Mouse (Mus musculus): ENCODE measurements around the gene Retsat. TPM values are rescaled to one million over a fixed set of nuclear protein-coding genes. Genes with fewer than 3 reads are reported as not detected.

Retsat gene
- polyA plus RNA-seq, 1 experiment = 14.9 TPM

GRCm38 (mm10) chr6:72552171-72553078 lies 45.9 kb upstream of the Retsat start:
- peak overlapping the region; percentile 50 for H3K4me3 ChIP-seq
- no peaks in the 10 kb centered on the region for H3K27me3 ChIP-seq (ENCODE audit: control insufficient read depth, insufficient read depth, insufficient read length)
- H3K79me2 ChIP-seq (ENCODE audit: control insufficient read depth, insufficient read depth) = peaks cover 33% of the 10 kb centered on the region
- peaks cover 6% of the 10 kb centered on the region for H3K36me3 ChIP-seq (ENCODE audit: control insufficient read depth, insufficient read depth)
- H3ac ChIP-seq (ENCODE audit: control insufficient read depth, insufficient read length) = no peak overlapping the region
- TF ChIP-seq MYOD1 (IDR thresholded peaks at IDR 0.05; ENCODE audit: control insufficient read depth in 1 of 3, insufficient read length in 2 of 3, low read depth in 2 of 3) (no peak), POLR2AphosphoS2 (IDR thresholded peaks at IDR 0.05; ENCODE audit: insufficient read length, low read depth) (peak; percentile 35), POLR2A (IDR thresholded peaks at IDR 0.05; ENCODE audit: insufficient read length, low read depth) (peak; percentile 51)
- H3K4me2 ChIP-seq (ENCODE audit: low read depth) = peak overlapping the region; percentile 96

- H3ac ChIP-seq (ENCODE audit: control insufficient read depth, insufficient read length) = no peak overlapping the region
- peak overlapping the region; percentile 96 for H3K4me2 ChIP-seq (ENCODE audit: low read depth)
- H3K27me3 ChIP-seq (ENCODE audit: control insufficient read depth, insufficient read depth, insufficient read length) = no peaks in the 10 kb centered on the region
- TF ChIP-seq POLR2AphosphoS2 (IDR thresholded peaks at IDR 0.05; ENCODE audit: insufficient read length, low read depth) (no peak), MYOG (IDR thresholded peaks at IDR 0.05; ENCODE audit: control insufficient read depth in 1 of 3, insufficient read depth in 1 of 3, insufficient read length in 2 of 3, low read depth in 2 of 3) (no peak), POLR2A (IDR thresholded peaks at IDR 0.05; ENCODE audit: insufficient read length, low read depth) (no peak), TCF12 (IDR thresholded peaks at IDR 0.05; ENCODE audit: insufficient read depth, poor library complexity, severe bottlenecking) (no peak)
- H3K36me3 ChIP-seq (ENCODE audit: control insufficient read depth, insufficient read depth) = peaks cover 6% of the 10 kb centered on the region
- peak overlapping the region; percentile 50 for H3K4me3 ChIP-seq
- H3K79me2 ChIP-seq (ENCODE audit: control insufficient read depth, insufficient read depth) = peaks cover 33% of the 10 kb centered on the region
Measured at GRCm38 (mm10) chr6:72553079-72553412, 45.2 kb upstream of the Retsat start.

GRCm38 (mm10) chr6:72560801-72561200 lies 37.5 kb upstream of the Retsat start:
- Histone ChIP-seq H3K36me3 (ENCODE audit: control insufficient read depth, insufficient read depth) (no peaks in the 10 kb centered on the region), H3K4me2 (ENCODE audit: low read depth) (no peak overlapping the region), H3ac (ENCODE audit: control insufficient read depth, insufficient read length) (no peak overlapping the region), H3K27me3 (ENCODE audit: control insufficient read depth, insufficient read depth, insufficient read length) (no peaks in the 10 kb centered on the region), H3K79me2 (ENCODE audit: control insufficient read depth, insufficient read depth) (no peaks in the 10 kb centered on the region), H3K4me3 (no peak overlapping the region)
- TF ChIP-seq TCF12 (IDR thresholded peaks at IDR 0.05; ENCODE audit: insufficient read depth, poor library complexity, severe bottlenecking) = no peak
- TF ChIP-seq REST (IDR thresholded peaks at IDR 0.05; ENCODE audit: insufficient read depth, insufficient read length) = no peak
- TF ChIP-seq CEBPB (IDR thresholded peaks at IDR 0.05; ENCODE audit: insufficient read depth, poor library complexity, severe bottlenecking) = no peak
- TF ChIP-seq MYOG (IDR thresholded peaks at IDR 0.05; ENCODE audit: control insufficient read depth in 1 of 3, insufficient read depth in 1 of 3, insufficient read length in 2 of 3, low read depth in 2 of 3) = no peak
- no peak for TF ChIP-seq POLR2A (IDR thresholded peaks at IDR 0.05; ENCODE audit: insufficient read length, low read depth)
- no peak for TF ChIP-seq MYOD1 (IDR thresholded peaks at IDR 0.05; ENCODE audit: control insufficient read depth in 1 of 3, insufficient read length in 2 of 3, low read depth in 2 of 3)

- no peak overlapping the region for H3K4me3 ChIP-seq
- H3K27me3 ChIP-seq (ENCODE audit: control insufficient read depth, insufficient read depth, insufficient read length) = no peaks in the 10 kb centered on the region
- H3K79me2 ChIP-seq (ENCODE audit: control insufficient read depth, insufficient read depth) = no peaks in the 10 kb centered on the region
- no peak overlapping the region for H3ac ChIP-seq (ENCODE audit: control insufficient read depth, insufficient read length)
- H3K36me3 ChIP-seq (ENCODE audit: control insufficient read depth, insufficient read depth) = no peaks in the 10 kb centered on the region
- H3K4me2 ChIP-seq (ENCODE audit: low read depth) = no peak overlapping the region
- TF ChIP-seq TCF12 (IDR thresholded peaks at IDR 0.05; ENCODE audit: insufficient read depth, poor library complexity, severe bottlenecking) = no peak
- TF ChIP-seq CEBPB (IDR thresholded peaks at IDR 0.05; ENCODE audit: insufficient read depth, poor library complexity, severe bottlenecking) = no peak
- no peak for TF ChIP-seq POLR2A (IDR thresholded peaks at IDR 0.05; ENCODE audit: insufficient read length, low read depth)
- no peak for TF ChIP-seq E2F4 (IDR thresholded peaks at IDR 0.05; ENCODE audit: insufficient read depth)
- TF ChIP-seq POLR2AphosphoS2 (IDR thresholded peaks at IDR 0.05; ENCODE audit: insufficient read length, low read depth) = no peak
- no peak for TF ChIP-seq MYOG (IDR thresholded peaks at IDR 0.05; ENCODE audit: control insufficient read depth in 1 of 3, insufficient read depth in 1 of 3, insufficient read length in 2 of 3, low read depth in 2 of 3)
- TF ChIP-seq MAX (IDR thresholded peaks at IDR 0.05; ENCODE audit: low read depth) = no peak
- no peak for TF ChIP-seq MYOD1 (IDR thresholded peaks at IDR 0.05; ENCODE audit: control insufficient read depth in 1 of 3, insufficient read length in 2 of 3, low read depth in 2 of 3)
- TF ChIP-seq REST (IDR thresholded peaks at IDR 0.05; ENCODE audit: insufficient read depth, insufficient read length) = no peak
- no peak for TF ChIP-seq TCF3 (IDR thresholded peaks at IDR 0.05; ENCODE audit: insufficient read length, low read depth)
- TF ChIP-seq USF1 (IDR thresholded peaks at IDR 0.05; ENCODE audit: low read depth) = no peak
- TF ChIP-seq SRF (IDR thresholded peaks at IDR 0.05; ENCODE audit: control insufficient read depth, insufficient read length, low read depth) = no peak
Measured at GRCm38 (mm10) chr6:72562486-72562885, 35.8 kb upstream of the Retsat start.

- TF ChIP-seq REST (IDR thresholded peaks at IDR 0.05; ENCODE audit: insufficient read depth, insufficient read length) (no peak), MYOG (IDR thresholded peaks at IDR 0.05; ENCODE audit: control insufficient read depth in 1 of 3, insufficient read depth in 1 of 3, insufficient read length in 2 of 3, low read depth in 2 of 3) (no peak), POLR2AphosphoS2 (IDR thresholded peaks at IDR 0.05; ENCODE audit: insufficient read length, low read depth) (no peak), MYOD1 (IDR thresholded peaks at IDR 0.05; ENCODE audit: control insufficient read depth in 1 of 3, insufficient read length in 2 of 3, low read depth in 2 of 3) (peak in 1 of 3 experiments; percentile 29), POLR2A (IDR thresholded peaks at IDR 0.05; ENCODE audit: insufficient read length, low read depth) (no peak), USF1 (IDR thresholded peaks at IDR 0.05; ENCODE audit: low read depth) (no peak), MAX (IDR thresholded peaks at IDR 0.05; ENCODE audit: low read depth) (no peak)
- Histone ChIP-seq H3ac (ENCODE audit: control insufficient read depth, insufficient read length) (no peak overlapping the region), H3K79me2 (ENCODE audit: control insufficient read depth, insufficient read depth) (no peaks in the 10 kb centered on the region), H3K27me3 (ENCODE audit: control insufficient read depth, insufficient read depth, insufficient read length) (no peaks in the 10 kb centered on the region), H3K4me2 (ENCODE audit: low read depth) (no peak overlapping the region), H3K36me3 (ENCODE audit: control insufficient read depth, insufficient read depth) (no peaks in the 10 kb centered on the region), H3K4me3 (no peak overlapping the region)
Measured at GRCm38 (mm10) chr6:72562894-72563293, 35.4 kb upstream of the Retsat start.
